Mouse (Mus musculus): ENCODE measurements around the gene Wdr31. TPM values are rescaled to one million over a fixed set of nuclear protein-coding genes. Genes with fewer than 3 reads are reported as not detected.
A peak's percentile ranks its signal among the peaks of the same experiment; 100 is the strongest.

Gene Wdr31
- polyA plus RNA-seq, 1 experiment from 2014 or later, result 1.00 TPM

GRCm38 (mm10) chr4:62509946-62510345, 39.2 kb upstream of the Wdr31 start:
- peaks cover 74% of the 10 kb centered on the region for H3K36me3 ChIP-seq (replicated peaks; ENCODE audit: insufficient read depth, low read length)
- H3K9ac ChIP-seq (replicated peaks), result no peak overlapping the region
- whole genome bisulfite sequencing (ENCODE audit: insufficient replicate concordance), result 86% methylated on average over 11 of the region's 11 CpGs
- no peak for ATAC-seq
- H3K4me3 ChIP-seq (ENCODE audit: low read depth, low read length), result no peak overlapping the region
- no peak overlapping the region for H3K27ac ChIP-seq (ENCODE audit: low read depth)
- no peak overlapping the region for H3K4me2 ChIP-seq (ENCODE audit: low read depth, low read length)
- H3K4me1 ChIP-seq (ENCODE audit: insufficient read depth), result no peaks in the 10 kb centered on the region
- TF ChIP-seq CTCF (IDR thresholded peaks at IDR 0.05; ENCODE audit: low read depth) (no peak), EP300 (IDR thresholded peaks at IDR 0.05; ENCODE audit: low read depth) (no peak)
- H3K9me3 ChIP-seq (ENCODE audit: low read length), result no peaks in the 10 kb centered on the region
- DNase-seq, result peak; percentile 40
- H3K27me3 ChIP-seq (ENCODE audit: insufficient read depth, low read length), result no peaks in the 10 kb centered on the region

DNA sequence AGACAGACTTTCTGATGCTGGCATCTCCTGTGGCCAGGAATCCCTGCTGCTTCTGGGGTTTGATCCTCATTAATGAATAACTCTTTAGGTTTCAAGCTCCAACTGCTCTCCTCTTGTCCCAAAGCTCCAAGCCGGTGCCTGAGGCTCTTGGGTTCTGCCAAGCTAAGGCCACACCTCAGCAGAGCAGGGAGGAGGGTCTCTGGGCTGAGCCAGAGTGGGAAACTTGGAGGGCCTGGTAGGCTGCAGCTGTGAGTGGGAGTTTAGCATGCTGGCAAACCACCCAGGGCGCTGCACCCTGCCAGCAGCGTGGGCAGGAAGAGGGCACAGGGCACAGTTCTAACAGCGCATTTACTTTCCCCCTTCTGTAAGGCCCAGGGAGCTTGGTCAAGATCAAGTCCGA, 38.1 kb upstream of the Wdr31 start:
- Histone ChIP-seq H3K4me1 (ENCODE audit: insufficient read depth) (peaks cover 4% of the 10 kb centered on the region; the same call in 1 of the 2 replicates), H3K36me3 (replicated peaks; ENCODE audit: insufficient read depth, low read length) (peaks cover 70% of the 10 kb centered on the region), H3K4me2 (ENCODE audit: low read depth, low read length) (no peak overlapping the region), H3K9me3 (ENCODE audit: low read length) (no peaks in the 10 kb centered on the region), H3K9ac (replicated peaks) (no peak overlapping the region), H3K4me3 (ENCODE audit: low read depth, low read length) (no peak overlapping the region), H3K27me3 (ENCODE audit: insufficient read depth, low read length) (no peaks in the 10 kb centered on the region), H3K27ac (ENCODE audit: low read depth) (no peak overlapping the region)
- TF ChIP-seq EP300 (IDR thresholded peaks at IDR 0.05; ENCODE audit: low read depth), result no peak
- no peak for TF ChIP-seq CTCF (IDR thresholded peaks at IDR 0.05; ENCODE audit: low read depth)
- ATAC-seq, result no peak
- WGBS (ENCODE audit: insufficient replicate concordance), result 86% methylated on average over 5 of the region's 5 CpGs
- no peak for DNase-seq

- no peak for TF ChIP-seq EP300 (IDR thresholded peaks at IDR 0.05; ENCODE audit: low read depth)
- peak; percentile 65 for TF ChIP-seq CTCF (IDR thresholded peaks at IDR 0.05; ENCODE audit: low read depth)
- peaks cover 20% of the 10 kb centered on the region for H3K4me1 ChIP-seq (ENCODE audit: insufficient read depth)
- H3K4me2 ChIP-seq (ENCODE audit: low read depth, low read length), result no peak overlapping the region
- no peaks in the 10 kb centered on the region for H3K9me3 ChIP-seq (ENCODE audit: low read length)
- ATAC-seq (peak; percentile 20), DNase-seq (peak; percentile 50)
- 49% methylated on average over 2 of the region's 2 CpGs for WGBS (ENCODE audit: insufficient replicate concordance)
- H3K36me3 ChIP-seq (replicated peaks; ENCODE audit: insufficient read depth, low read length), result peaks cover 50% of the 10 kb centered on the region
- H3K27ac ChIP-seq (ENCODE audit: low read depth), result no peak overlapping the region
- H3K4me3 ChIP-seq (ENCODE audit: low read depth, low read length), result no peak overlapping the region
- no peak overlapping the region for H3K9ac ChIP-seq (replicated peaks)
- H3K27me3 ChIP-seq (ENCODE audit: insufficient read depth, low read length), result no peaks in the 10 kb centered on the region
Measured at GRCm38 (mm10) chr4:62506798-62507197, 36.1 kb upstream of the Wdr31 start.

DNA sequence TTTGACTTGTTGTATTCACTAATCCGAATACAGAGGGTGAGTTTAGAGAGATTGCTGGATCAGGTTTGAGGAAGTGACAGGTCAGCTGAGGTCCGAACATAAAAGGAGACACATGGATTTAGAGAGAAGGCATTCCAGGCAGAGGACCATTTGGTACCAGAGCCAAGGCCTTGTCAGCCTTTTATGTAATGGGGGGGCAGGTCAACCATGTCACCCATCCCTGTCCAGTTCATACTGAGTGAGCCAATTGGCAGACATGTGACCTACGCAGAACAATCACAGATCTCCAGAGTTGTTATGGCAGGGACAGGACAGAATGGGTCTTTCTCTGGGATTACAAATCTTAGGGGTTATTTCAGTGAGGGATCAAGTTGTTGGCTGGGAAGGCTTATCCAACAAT, 35.3 kb upstream of the Wdr31 start:
- TF ChIP-seq CTCF (IDR thresholded peaks at IDR 0.05; ENCODE audit: low read depth) (no peak), EP300 (IDR thresholded peaks at IDR 0.05; ENCODE audit: low read depth) (no peak)
- no peak overlapping the region for H3K9ac ChIP-seq (replicated peaks)
- H3K27ac ChIP-seq (ENCODE audit: low read depth), result no peak overlapping the region
- peaks cover 42% of the 10 kb centered on the region for H3K36me3 ChIP-seq (replicated peaks; ENCODE audit: insufficient read depth, low read length)
- no peak overlapping the region for H3K4me2 ChIP-seq (ENCODE audit: low read depth, low read length)
- H3K9me3 ChIP-seq (ENCODE audit: low read length), result no peaks in the 10 kb centered on the region
- ATAC-seq (no peak), DNase-seq (no peak)
- H3K4me3 ChIP-seq (ENCODE audit: low read depth, low read length), result no peak overlapping the region
- WGBS (ENCODE audit: insufficient replicate concordance), result 77% methylated on average over 3 of the region's 3 CpGs
- H3K4me1 ChIP-seq (ENCODE audit: insufficient read depth), result peaks cover 21% of the 10 kb centered on the region
- no peaks in the 10 kb centered on the region for H3K27me3 ChIP-seq (ENCODE audit: insufficient read depth, low read length)

DNA sequence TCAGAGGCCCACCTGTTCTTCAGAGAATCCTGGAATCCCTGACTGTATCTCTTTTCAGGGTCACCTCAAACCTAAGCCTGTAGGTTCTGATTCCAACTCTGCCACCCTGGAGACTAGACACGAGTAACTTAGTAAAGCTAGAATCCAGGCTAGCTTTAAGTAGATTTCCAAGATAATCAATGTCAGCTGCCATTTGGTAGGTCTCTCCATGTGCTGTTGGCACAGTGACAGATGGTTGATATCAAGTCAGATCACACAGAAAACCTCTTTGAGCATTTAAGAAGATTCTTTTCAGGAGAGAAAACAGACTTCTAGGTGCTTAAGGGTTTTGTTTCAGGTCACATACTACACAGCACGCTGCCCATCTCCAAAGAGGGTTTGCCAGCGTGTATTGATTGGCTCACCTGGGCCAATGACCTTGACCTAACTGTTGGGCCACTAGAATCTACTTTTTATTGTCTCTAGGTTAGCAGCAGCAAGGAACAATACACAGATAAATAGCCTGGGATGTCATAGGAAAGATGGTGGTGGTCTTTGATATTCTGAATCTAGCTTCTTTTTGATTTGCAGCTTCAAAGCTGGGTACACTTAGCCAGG, 32.8 kb upstream of the Wdr31 start, which contains the start of gene Hdhd3:
TSS of gene Hdhd3 (minus strand) at position 94 of the 597 bp plus-strand sequence.
- H3K36me3 ChIP-seq (replicated peaks; ENCODE audit: insufficient read depth, low read length), result peaks cover 20% of the 10 kb centered on the region
- H3K4me2 ChIP-seq (ENCODE audit: low read depth, low read length), result peak within 1 kb of the TSS; percentile 95
- no peaks in the 10 kb centered on the region for H3K27me3 ChIP-seq (ENCODE audit: insufficient read depth, low read length)
- peak within 1 kb of the TSS; percentile 79 for H3K9ac ChIP-seq (replicated peaks)
- peak within 1 kb of the TSS; percentile 84 for H3K4me3 ChIP-seq (ENCODE audit: low read depth, low read length)
- peaks cover 24% of the 10 kb centered on the region for H3K4me1 ChIP-seq (ENCODE audit: insufficient read depth)
- no peaks in the 10 kb centered on the region for H3K9me3 ChIP-seq (ENCODE audit: low read length)
- 60% methylated on average over 3 of the region's 3 CpGs for WGBS (ENCODE audit: insufficient replicate concordance)
- TF ChIP-seq CTCF (IDR thresholded peaks at IDR 0.05; ENCODE audit: low read depth), result no peak
- TF ChIP-seq EP300 (IDR thresholded peaks at IDR 0.05; ENCODE audit: low read depth), result no peak
- DNase-seq (peak; percentile 51), ATAC-seq (no peak)
- peak within 1 kb of the TSS; percentile 76 for H3K27ac ChIP-seq (ENCODE audit: low read depth)

DNA sequence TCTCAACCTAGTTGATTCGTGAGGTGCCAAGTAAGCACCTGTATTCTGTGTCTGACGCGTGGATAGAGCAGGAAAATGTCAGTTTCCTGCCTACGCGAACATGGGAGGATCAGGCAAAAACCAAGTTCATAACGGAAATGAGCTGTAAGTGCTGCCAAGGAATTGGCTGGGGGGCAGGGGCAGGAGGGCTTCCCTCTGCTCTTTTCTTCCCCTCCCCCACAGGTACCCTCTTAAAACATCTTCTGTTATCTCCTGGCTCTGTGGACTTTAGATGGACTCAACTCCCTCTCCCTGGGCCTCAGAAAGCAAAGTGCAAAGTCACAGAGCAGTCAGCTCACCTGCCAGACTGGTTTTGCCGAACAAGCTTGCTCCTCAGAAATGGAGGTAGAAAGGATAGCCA, 32.3 kb upstream of the Wdr31 start:
- no peak for TF ChIP-seq EP300 (IDR thresholded peaks at IDR 0.05; ENCODE audit: low read depth)
- no peak for TF ChIP-seq CTCF (IDR thresholded peaks at IDR 0.05; ENCODE audit: low read depth)
- peaks cover 15% of the 10 kb centered on the region for H3K36me3 ChIP-seq (replicated peaks; ENCODE audit: insufficient read depth, low read length)
- 48% methylated on average over 7 of the region's 7 CpGs for WGBS (ENCODE audit: insufficient replicate concordance)
- ATAC-seq (no peak), DNase-seq (peak; percentile 18)
- no peak overlapping the region for H3K4me3 ChIP-seq (ENCODE audit: low read depth, low read length)
- H3K4me2 ChIP-seq (ENCODE audit: low read depth, low read length), result peak overlapping the region; percentile 28
- H3K9me3 ChIP-seq (ENCODE audit: low read length), result no peaks in the 10 kb centered on the region
- no peaks in the 10 kb centered on the region for H3K27me3 ChIP-seq (ENCODE audit: insufficient read depth, low read length)
- peak overlapping the region; percentile 76 for H3K27ac ChIP-seq (ENCODE audit: low read depth)
- H3K9ac ChIP-seq (replicated peaks), result no peak overlapping the region
- H3K4me1 ChIP-seq (ENCODE audit: insufficient read depth), result peaks cover 24% of the 10 kb centered on the region

Data from liver, postnatal 0 days (tissue).